16 mouse cellular contexts compared by ENCODE assay signal in genomic region chr5:66052777-66053548, GRCm38 (mm10). TPM values are rescaled to one million over a fixed set of nuclear protein-coding genes. Genes with fewer than 3 reads are reported as not detected.
DNase-seq lines count a peak whose midpoint lies in the region; ATAC-seq and TF ChIP-seq lines count a peak whose summit lies in the region.
"Had no signal": no experiment of that assay in that cellular context is flagged by ENCODE, and none has a peak within 500 bp of the region (broad histone marks: within the 10 kb centered on the region; RNA-seq: fewer than 3 reads in every experiment).

No protein-coding gene starts in this region.

- TF ChIP-seq POLR2A in kidney, adult 2 months (IDR thresholded peaks at IDR 0.05; ENCODE audit: low read depth, low read length): no peak
- peak; percentile 78; the same call in 1 of the 2 replicates for TF ChIP-seq POLR2A in small intestine, adult 2 months (IDR thresholded peaks at IDR 0.05; ENCODE audit: low read depth, low read length)

- peak overlapping the region; percentile 91 for H3K27ac ChIP-seq in intestine, embryonic 16.5 days (ENCODE audit: low read length)
- peak overlapping the region; percentile 88 for H3K27ac ChIP-seq in kidney, adult 2 months (ENCODE audit: insufficient read depth, low read depth, low read length)
- H3K27ac ChIP-seq in small intestine, adult 2 months (ENCODE audit: insufficient read depth, low read depth, low read length): peak overlapping the region; percentile 98
- H3K27ac ChIP-seq: hindbrain, embryonic 10.5 days; limb, embryonic 15.5 days had no signal

- H3K4me3 ChIP-seq in intestine, embryonic 16.5 days (ENCODE audit: low read length): peak overlapping the region; percentile 57
- peak overlapping the region; percentile 50 for H3K4me3 ChIP-seq in kidney, adult 2 months (ENCODE audit: insufficient read depth, low read depth, low read length)
- peak overlapping the region; percentile 92 for H3K4me3 ChIP-seq in small intestine, adult 2 months (ENCODE audit: low read depth, low read length)
- H3K4me3 ChIP-seq: hindbrain, embryonic 10.5 days; limb, embryonic 15.5 days had no signal

- no peak for TF ChIP-seq CTCF in kidney, adult 2 months (conservative IDR thresholded peaks at IDR 0.05; ENCODE audit: insufficient read depth, insufficient read length, low read depth, low read length)
- TF ChIP-seq CTCF in small intestine, adult 2 months (IDR thresholded peaks at IDR 0.05; ENCODE audit: extremely low read depth, insufficient read length, insufficient replicate concordance, low read depth, low read length): no peak

- 0 out of 2 replicates have a peak, but pooled peaks cover 7% of the 10 kb centered on the region for H3K4me1 ChIP-seq in intestine, embryonic 16.5 days (ENCODE audit: control insufficient read depth, insufficient read depth, low read length)
- H3K4me1 ChIP-seq in kidney, adult 2 months (ENCODE audit: control insufficient read depth, insufficient read depth, low read length): peaks cover 15% of the 10 kb centered on the region; the same call in 1 of the 2 replicates
- peaks cover 13% of the 10 kb centered on the region; the same call in 1 of the 2 replicates for H3K4me1 ChIP-seq in small intestine, adult 2 months (ENCODE audit: control insufficient read depth, insufficient read depth, insufficient read length, low read length)
- H3K4me1 ChIP-seq: hindbrain, embryonic 10.5 days; limb, embryonic 15.5 days had no signal

- whole genome bisulfite sequencing in intestine, embryonic 16.5 days: 66% methylated on average over 20 of the region's 20 CpGs
- 39% methylated on average over 20 of the region's 20 CpGs for WGBS in kidney, adult 2 months
- WGBS in small intestine, adult 2 months: 29% methylated on average over 20 of the region's 20 CpGs

- no peaks in the 10 kb centered on the region for H3K9me3 ChIP-seq in intestine, embryonic 16.5 days (ENCODE audit: control insufficient read depth, low read length)
- H3K9me3 ChIP-seq: hindbrain, embryonic 10.5 days; limb, embryonic 15.5 days had no signal

- peak; percentile 96 for DNase-seq in kidney, adult 2 months
- DNase-seq in kidney, postnatal 36 days: peak; percentile 76 to 94
- DNase-seq in layer of hippocampus, postnatal 25 days (ENCODE audit: extremely low spot score in 1 of 2, low spot score in 1 of 2): no peak
- DNase-seq in thymus, postnatal 14 days: no peak
- DNase-seq in spleen, adult 12 weeks (ENCODE audit: low spot score): no peak
- DNase-seq: cerebellum, adult 11-12 months; right cerebral cortex, adult 18-20 months; thymus, adult 2 months had no signal

- peak overlapping the region; percentile 22; the same call in 1 of the 2 replicates for H3K4me2 ChIP-seq in intestine, embryonic 16.5 days (ENCODE audit: low read depth, low read length)
- H3K4me2 ChIP-seq: limb, embryonic 15.5 days had no signal

- no peaks in the 10 kb centered on the region for H3K27me3 ChIP-seq in intestine, embryonic 16.5 days (replicated peaks; ENCODE audit: control insufficient read depth, insufficient read depth, low read length)
- no peaks in the 10 kb centered on the region for H3K27me3 ChIP-seq in kidney, adult 2 months (replicated peaks; ENCODE audit: control insufficient read depth, insufficient read depth, low read length)
- no peaks in the 10 kb centered on the region for H3K27me3 ChIP-seq in small intestine, adult 2 months (ENCODE audit: control insufficient read depth, insufficient read depth, low read length)
- H3K27me3 ChIP-seq: limb, embryonic 15.5 days had no signal

- ATAC-seq in intestine, embryonic 16.5 days: peak; percentile 93

- H3K36me3 ChIP-seq in intestine, embryonic 16.5 days (ENCODE audit: control insufficient read depth, insufficient read depth, low read length): no peaks in the 10 kb centered on the region
- H3K36me3 ChIP-seq in kidney, adult 2 months (ENCODE audit: control insufficient read depth, insufficient read depth, low read length): no peaks in the 10 kb centered on the region
- H3K36me3 ChIP-seq in small intestine, adult 2 months (ENCODE audit: control insufficient read depth, insufficient read depth, low read length): peaks cover 28% of the 10 kb centered on the region
- H3K36me3 ChIP-seq: hindbrain, embryonic 10.5 days; limb, embryonic 15.5 days had no signal

- H3K9ac ChIP-seq in intestine, embryonic 16.5 days (ENCODE audit: low read depth, low read length): peak overlapping the region; percentile 62
- H3K9ac ChIP-seq: limb, embryonic 15.5 days had no signal

RNA-seq across cellular contexts. Expression of gene 9130230L23Rik, which starts 48.9 kb away (rescaled TPM):
- polyA plus RNA-seq in intestine, embryonic 16.5 days (2015; fragmentation: Nextera tagmentation; extraction: Ambion mirVana): 2.0 and 2.5 TPM in 2 replicates
- polyA plus RNA-seq in kidney, adult 2 months (2012; rRNA removed): 0.22 and 0.26 TPM in 2 replicates
- polyA plus RNA-seq in small intestine, adult 2 months (2012; rRNA removed): 4.7 and 10.9 TPM in 2 replicates
- total RNA-seq in layer of hippocampus, postnatal 25 days (2021): not detected
- total RNA-seq: layer of hippocampus, adult 18-20 months; left cerebral cortex, postnatal 10 days; megakaryocyte progenitor cell, adult 5-6 weeks had no signal
- polyA plus RNA-seq: neural tube, embryonic 14.5 days had no signal

Comparison
In these comparisons a context has a peak if more than half of its experiments do, and no peak if none do; other contexts are left out.
1. DNase-seq: peak in kidney, adult 2 months (single experiment) and kidney, postnatal 36 days (2 of 2); none in layer of hippocampus, postnatal 25 days (0 of 2), thymus, postnatal 14 days (single experiment) and spleen, adult 12 weeks (single experiment).
2. Peak in every context shown above with its lines, with median percentiles within 50 percentile points of each other: H3K27ac ChIP-seq and H3K4me3 ChIP-seq.